Mouse (Mus musculus) E14TG2a.4 (cell line): ENCODE data around the gene C1qtnf2.

Experiments
- H3K27me3 ChIP-seq: 2 replicates; pipeline ENCODE4 v1.6.1; 2014; ENCODE audit warnings: low read length, control low read depth; ENCODE audit not compliant: insufficient read depth
- H3K36me3 ChIP-seq: 2 replicates; pipeline ENCODE4 v1.6.1; 2014; ENCODE audit warnings: low read length, control low read depth; ENCODE audit not compliant: insufficient read depth
- H3K4me1 ChIP-seq: replicated peaks from 2 replicates; pipeline ENCODE4 v1.6.1; 2014; ENCODE audit warnings: low read depth, low read length, control low read depth
- H3K4me3 ChIP-seq: replicated peaks from 2 replicates; pipeline ENCODE4 v1.5.1; 2014; ENCODE audit warnings: mild to moderate bottlenecking, low read length
- H3K9me3 ChIP-seq: 2 replicates; pipeline ENCODE4 v1.6.1; 2014; ENCODE audit warnings: low read length, control low read depth
- CTCF ChIP-seq: conservative IDR thresholded peaks from 2 replicates; pipeline ENCODE4 v1.5.1; 2014; ENCODE audit warnings: low read length
- NANOG ChIP-seq: IDR thresholded peaks from 2 replicates; pipeline ENCODE4 v1.6.1; 2014; ENCODE audit warnings: borderline replicate concordance, low read length, mixed read lengths
- POU5F1 ChIP-seq: IDR thresholded peaks from 2 replicates; pipeline ENCODE4 v1.6.1; 2014; ENCODE audit warnings: low read length, borderline replicate concordance

The C1qtnf2 gene

GRCm38 (mm10) chr11:43443183-43443582 is 30.9 kb upstream of the C1qtnf2 start:
- peaks cover 98% of the 10 kb centered on the region for H3K36me3 ChIP-seq
- no peak overlapping the region for H3K4me3 ChIP-seq
- H3K27me3 ChIP-seq = no peaks in the 10 kb centered on the region
- peaks cover 7% of the 10 kb centered on the region for H3K4me1 ChIP-seq
- no peaks in the 10 kb centered on the region for H3K9me3 ChIP-seq
- TF ChIP-seq POU5F1 = no peak
- TF ChIP-seq CTCF = no peak
- no peak for TF ChIP-seq NANOG

- Histone ChIP-seq H3K36me3 (peaks cover 30% of the 10 kb centered on the region), H3K4me1 (peaks cover 7% of the 10 kb centered on the region), H3K9me3 (peaks cover 6% of the 10 kb centered on the region), H3K27me3 (no peaks in the 10 kb centered on the region), H3K4me3 (no peak overlapping the region)
- TF ChIP-seq NANOG (no peak), CTCF (no peak)
Observed at GRCm38 (mm10) chr11:43449916-43450315, 24.2 kb upstream of the C1qtnf2 start.

GRCm38 (mm10) chr11:43451322-43451721 is 22.8 kb upstream of the C1qtnf2 start:
- no peaks in the 10 kb centered on the region for H3K27me3 ChIP-seq
- no peak for TF ChIP-seq POU5F1
- TF ChIP-seq CTCF = no peak
- TF ChIP-seq NANOG = no peak
- peaks cover 16% of the 10 kb centered on the region for H3K36me3 ChIP-seq
- peaks cover 4% of the 10 kb centered on the region for H3K4me1 ChIP-seq
- H3K9me3 ChIP-seq = peaks cover 6% of the 10 kb centered on the region
- H3K4me3 ChIP-seq = no peak overlapping the region

GRCm38 (mm10) chr11:43452266-43452665 is 21.8 kb upstream of the C1qtnf2 start:
- no peak overlapping the region for H3K4me3 ChIP-seq
- peaks cover 7% of the 10 kb centered on the region for H3K36me3 ChIP-seq
- H3K27me3 ChIP-seq = no peaks in the 10 kb centered on the region
- no peaks in the 10 kb centered on the region for H3K4me1 ChIP-seq
- TF ChIP-seq POU5F1 (no peak), CTCF (no peak), NANOG (no peak)
- peaks cover 6% of the 10 kb centered on the region for H3K9me3 ChIP-seq

GRCm38 (mm10) chr11:43463204-43463603 is 10.9 kb upstream of the C1qtnf2 start:
- H3K4me3 ChIP-seq = no peak overlapping the region
- H3K9me3 ChIP-seq = peaks cover 7% of the 10 kb centered on the region
- no peaks in the 10 kb centered on the region for H3K27me3 ChIP-seq
- H3K36me3 ChIP-seq = no peaks in the 10 kb centered on the region
- TF ChIP-seq POU5F1 = no peak
- no peak for TF ChIP-seq CTCF
- no peak for TF ChIP-seq NANOG
- H3K4me1 ChIP-seq = no peaks in the 10 kb centered on the region

- H3K27me3 ChIP-seq = peaks cover 15% of the 10 kb centered on the region
- no peak overlapping the region for H3K4me3 ChIP-seq
- no peak for TF ChIP-seq CTCF
- TF ChIP-seq POU5F1 = no peak
- TF ChIP-seq NANOG = no peak
- H3K9me3 ChIP-seq = no peaks in the 10 kb centered on the region
- H3K36me3 ChIP-seq = no peaks in the 10 kb centered on the region
- H3K4me1 ChIP-seq = peaks cover 15% of the 10 kb centered on the region
Observed at GRCm38 (mm10) chr11:43470118-43470517, 4.0 kb upstream of the C1qtnf2 start.

- Histone ChIP-seq H3K9me3 (no peaks in the 10 kb centered on the region), H3K36me3 (no peaks in the 10 kb centered on the region), H3K27me3 (peaks cover 19% of the 10 kb centered on the region), H3K4me1 (peaks cover 15% of the 10 kb centered on the region), H3K4me3 (no peak overlapping the region)
- TF ChIP-seq POU5F1 (no peak), CTCF (no peak), NANOG (no peak)
Observed at GRCm38 (mm10) chr11:43470881-43471820, 2.9 kb upstream of the C1qtnf2 start.

GRCm38 (mm10) chr11:43473115-43473514 is 961 bp upstream of the C1qtnf2 start:
- peaks cover 19% of the 10 kb centered on the region for H3K27me3 ChIP-seq
- TF ChIP-seq POU5F1 (no peak), CTCF (no peak), NANOG (no peak)
- H3K36me3 ChIP-seq = no peaks in the 10 kb centered on the region
- H3K9me3 ChIP-seq = no peaks in the 10 kb centered on the region
- no peak overlapping the region for H3K4me3 ChIP-seq
- peaks cover 15% of the 10 kb centered on the region for H3K4me1 ChIP-seq
